Mouse (Mus musculus): ENCODE data around the gene Crxos. TPM values are rescaled to one million over a fixed set of nuclear protein-coding genes. Genes with fewer than 3 reads are reported as not detected.

Gene Crxos
- polyA plus RNA-seq (2015; fragmentation: Nextera tagmentation; extraction: Ambion mirVana) = not detected in 2 replicates

DNA sequence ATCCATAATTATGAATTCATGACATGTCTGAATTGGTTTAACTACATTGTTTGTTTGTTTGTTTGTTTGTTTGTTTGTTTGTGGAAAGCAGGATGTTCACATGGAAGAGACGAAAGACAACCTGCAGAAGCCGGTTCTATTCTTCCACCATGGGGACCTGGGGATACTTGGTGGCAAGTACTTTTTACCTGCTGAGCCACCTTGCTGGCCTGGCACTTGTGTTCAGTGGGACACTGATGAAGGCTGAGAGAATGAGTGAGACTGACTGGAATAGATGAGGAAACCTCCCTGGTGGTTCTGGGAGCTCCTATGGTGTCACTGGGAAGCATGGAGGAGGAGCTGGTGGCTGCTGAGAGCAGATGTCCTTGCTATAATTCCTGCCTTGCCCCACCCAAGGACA lies at the start of gene Crxos:
TSS of gene Crxos (plus strand) at position 301 of the 400 bp plus-strand sequence.
- no peaks in the 10 kb centered on the region for H3K27me3 ChIP-seq
- no peaks in the 10 kb centered on the region for H3K9me3 ChIP-seq
- H3K9ac ChIP-seq = no peak within 1 kb of the TSS
- ATAC-seq (ENCODE audit: insufficient number of reproducible peaks, low FRiP score, low TSS enrichment, low read depth) = no peak
- no peak within 1 kb of the TSS for H3K4me2 ChIP-seq
- H3K27ac ChIP-seq = no peak within 1 kb of the TSS
- no peak within 1 kb of the TSS for H3K4me3 ChIP-seq
- H3K4me1 ChIP-seq = no peaks in the 10 kb centered on the region
- no peaks in the 10 kb centered on the region for H3K36me3 ChIP-seq
- WGBS = 79% methylated on average over 2 of the region's 2 CpGs

DNA sequence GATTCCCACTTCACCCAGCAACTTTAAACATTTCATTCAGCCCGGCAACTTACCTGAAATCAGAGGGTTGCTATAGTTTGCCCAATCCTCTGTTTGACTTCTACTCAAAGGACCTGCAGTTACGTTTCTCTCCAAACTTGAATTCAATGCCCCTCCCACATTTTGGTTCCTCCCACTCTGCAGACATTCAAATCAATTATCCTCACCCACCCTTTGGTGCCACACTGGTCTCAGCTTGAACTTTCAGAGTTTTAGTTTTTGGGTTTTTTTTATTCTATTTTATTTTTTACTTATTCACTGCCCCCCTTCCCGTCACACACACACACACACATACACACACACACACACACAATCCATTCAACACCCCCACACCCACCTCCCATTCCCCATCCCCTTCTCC lies 42.8 kb upstream of the Crxos start, which contains the start of gene Obox6:
TSS of gene Obox6 (minus strand) at position 101 of the 400 bp plus-strand sequence.
- Histone ChIP-seq H3K4me1 (no peaks in the 10 kb centered on the region), H3K9me3 (peaks cover 6% of the 10 kb centered on the region; the same call in 1 of the 2 replicates), H3K4me2 (no peak within 1 kb of the TSS), H3K4me3 (no peak within 1 kb of the TSS), H3K27ac (no peak within 1 kb of the TSS), H3K9ac (no peak within 1 kb of the TSS), H3K27me3 (no peaks in the 10 kb centered on the region), H3K36me3 (no peaks in the 10 kb centered on the region)
- no peak for ATAC-seq (ENCODE audit: insufficient number of reproducible peaks, low FRiP score, low TSS enrichment, low read depth)
- WGBS = 94% methylated on average over 3 of the region's 3 CpGs

GRCm38 (mm10) chr7:15859657-15860056 lies 22.8 kb upstream of the Crxos start:
- Histone ChIP-seq H3K9ac (no peak overlapping the region), H3K27ac (no peak overlapping the region), H3K4me3 (no peak overlapping the region), H3K27me3 (no peaks in the 10 kb centered on the region), H3K36me3 (no peaks in the 10 kb centered on the region), H3K9me3 (no peaks in the 10 kb centered on the region), H3K4me1 (no peaks in the 10 kb centered on the region), H3K4me2 (no peak overlapping the region)
- no peak for ATAC-seq (ENCODE audit: insufficient number of reproducible peaks, low FRiP score, low TSS enrichment, low read depth)
- 54% methylated on average over 2 of the region's 2 CpGs for WGBS

DNA sequence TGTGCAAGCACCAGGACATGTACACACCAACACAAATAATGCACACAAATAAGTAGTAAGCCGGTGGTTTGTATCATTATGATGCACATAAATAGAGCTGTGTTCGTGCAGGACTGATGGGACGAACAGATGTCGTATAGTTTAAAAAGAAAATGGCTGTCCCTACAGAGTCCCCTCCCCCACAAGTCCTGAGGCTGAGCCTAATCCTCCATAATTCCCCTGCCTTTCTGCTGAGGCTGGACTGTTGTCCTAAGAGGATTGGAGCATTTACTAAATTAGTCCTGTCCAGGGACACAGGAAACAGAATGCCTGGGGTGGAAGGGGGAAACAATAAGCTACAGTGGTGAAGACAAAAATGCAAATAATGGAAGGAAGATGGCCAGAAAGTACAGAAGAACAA lies 18.3 kb upstream of the Crxos start:
- H3K4me1 ChIP-seq = no peaks in the 10 kb centered on the region
- H3K27ac ChIP-seq = no peak overlapping the region
- WGBS = 76% methylated on average over 4 of the region's 4 CpGs
- ATAC-seq (ENCODE audit: insufficient number of reproducible peaks, low FRiP score, low TSS enrichment, low read depth) = no peak
- no peak overlapping the region for H3K4me2 ChIP-seq
- no peak overlapping the region for H3K9ac ChIP-seq
- no peaks in the 10 kb centered on the region for H3K27me3 ChIP-seq
- no peaks in the 10 kb centered on the region for H3K9me3 ChIP-seq
- H3K4me3 ChIP-seq = no peak overlapping the region
- H3K36me3 ChIP-seq = no peaks in the 10 kb centered on the region

DNA sequence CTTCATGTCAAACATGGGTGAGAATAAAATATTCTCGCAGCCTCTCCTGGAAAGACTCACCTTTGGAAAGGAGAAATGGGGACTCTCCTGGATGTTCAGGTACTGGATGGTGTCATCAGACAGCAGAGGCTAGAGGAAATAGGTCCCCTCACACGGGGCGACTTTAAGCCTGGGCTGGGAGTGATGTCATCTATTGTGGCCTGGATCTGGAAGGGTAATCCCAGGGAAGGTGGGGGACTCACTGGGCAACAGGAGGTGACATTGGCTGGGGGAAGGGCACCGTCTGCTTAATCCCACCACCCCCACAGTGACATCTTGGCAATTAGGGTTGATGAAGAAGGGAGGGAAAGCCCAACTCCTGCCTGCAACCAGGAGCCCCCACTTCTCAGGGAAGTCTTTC lies 2.7 kb upstream of the Crxos start, which contains the start of gene Crx:
TSS of gene Crx (minus strand) at position 213 of the 400 bp plus-strand sequence.
- ATAC-seq (ENCODE audit: insufficient number of reproducible peaks, low FRiP score, low TSS enrichment, low read depth) = no peak
- H3K9me3 ChIP-seq = no peaks in the 10 kb centered on the region
- H3K27ac ChIP-seq = no peak within 1 kb of the TSS
- no peak within 1 kb of the TSS for H3K9ac ChIP-seq
- H3K4me2 ChIP-seq = no peak within 1 kb of the TSS
- no peaks in the 10 kb centered on the region for H3K27me3 ChIP-seq
- no peaks in the 10 kb centered on the region for H3K36me3 ChIP-seq
- 30% methylated on average over 4 of the region's 4 CpGs for WGBS
- no peaks in the 10 kb centered on the region for H3K4me1 ChIP-seq
- no peak within 1 kb of the TSS for H3K4me3 ChIP-seq

DNA sequence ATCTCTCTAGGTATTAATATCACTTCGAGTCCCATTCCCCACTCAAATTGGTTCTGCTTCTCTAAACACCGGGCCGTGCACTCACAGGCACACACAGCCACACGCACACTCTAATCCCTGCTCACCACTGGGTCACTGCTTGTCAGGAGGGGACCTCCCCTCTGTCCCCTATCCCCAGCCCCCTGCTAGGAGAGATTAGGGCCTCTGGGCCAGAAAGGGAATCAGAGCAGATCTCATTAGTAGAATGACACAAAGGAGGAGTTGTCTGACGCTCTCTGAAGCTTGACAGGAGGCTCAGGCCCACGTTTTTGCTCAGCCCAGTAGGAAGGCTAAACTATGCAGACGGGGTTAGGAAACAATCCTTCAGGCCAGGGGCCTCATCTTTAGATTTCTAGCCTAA lies 1.0 kb upstream of the Crxos start:
- no peaks in the 10 kb centered on the region for H3K27me3 ChIP-seq
- no peaks in the 10 kb centered on the region for H3K36me3 ChIP-seq
- H3K27ac ChIP-seq = no peak overlapping the region
- WGBS = 24% methylated on average over 7 of the region's 7 CpGs
- no peak overlapping the region for H3K4me2 ChIP-seq
- no peaks in the 10 kb centered on the region for H3K9me3 ChIP-seq
- no peak overlapping the region for H3K4me3 ChIP-seq
- H3K9ac ChIP-seq = no peak overlapping the region
- no peak for ATAC-seq (ENCODE audit: insufficient number of reproducible peaks, low FRiP score, low TSS enrichment, low read depth)
- no peaks in the 10 kb centered on the region for H3K4me1 ChIP-seq

- H3K9me3 ChIP-seq = no peaks in the 10 kb centered on the region
- ATAC-seq (ENCODE audit: insufficient number of reproducible peaks, low FRiP score, low TSS enrichment, low read depth) = no peak
- H3K27ac ChIP-seq = no peak overlapping the region
- H3K4me1 ChIP-seq = no peaks in the 10 kb centered on the region
- 65% methylated on average over 3 of the region's 3 CpGs for WGBS
- H3K4me3 ChIP-seq = no peak overlapping the region
- H3K36me3 ChIP-seq = no peaks in the 10 kb centered on the region
- H3K27me3 ChIP-seq = no peaks in the 10 kb centered on the region
- no peak overlapping the region for H3K4me2 ChIP-seq
- H3K9ac ChIP-seq = no peak overlapping the region
Observed at GRCm38 (mm10) chr7:15881831-15882230, 586 bp upstream of the Crxos start.

GRCm38 (mm10) chr7:15884127-15884526 lies 1.7 kb downstream of the Crxos start:
- ATAC-seq (ENCODE audit: insufficient number of reproducible peaks, low FRiP score, low TSS enrichment, low read depth) = no peak
- no peaks in the 10 kb centered on the region for H3K36me3 ChIP-seq
- 88% methylated on average over 2 of the region's 2 CpGs for WGBS

DNA sequence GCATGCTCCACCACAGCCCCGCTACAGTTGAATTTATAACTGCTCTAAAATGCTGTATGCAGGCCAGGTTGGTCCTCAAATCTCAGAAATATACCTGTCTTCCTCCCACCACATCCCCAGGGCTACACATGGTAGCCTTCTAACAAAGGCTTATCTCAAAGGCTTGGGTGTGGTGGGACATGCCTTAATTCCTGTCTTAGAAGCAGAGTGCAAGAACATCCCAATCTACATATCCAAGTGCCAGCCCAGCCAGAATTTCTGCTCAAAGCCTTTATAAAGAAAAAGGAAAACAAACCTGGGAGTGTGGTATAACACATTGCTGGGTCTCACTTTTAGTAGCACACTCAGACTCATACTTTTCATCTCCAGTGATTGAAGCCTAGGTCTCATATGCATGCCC lies 11.8 kb downstream of the Crxos start:
- Histone ChIP-seq H3K36me3 (no peaks in the 10 kb centered on the region), H3K4me1 (no peaks in the 10 kb centered on the region), H3K27me3 (no peaks in the 10 kb centered on the region), H3K27ac (no peak overlapping the region), H3K4me3 (no peak overlapping the region), H3K9me3 (no peaks in the 10 kb centered on the region), H3K4me2 (no peak overlapping the region), H3K9ac (no peak overlapping the region)
- WGBS = 70% methylated on average over 1 of the region's 1 CpGs
- no peak for ATAC-seq (ENCODE audit: insufficient number of reproducible peaks, low FRiP score, low TSS enrichment, low read depth)

More at GRCm38 (mm10) chr7:15884127-15884526, 1.7 kb downstream of the Crxos start:
- Histone ChIP-seq H3K27me3 (no peaks in the 10 kb centered on the region), H3K27ac (no peak overlapping the region), H3K4me1 (no peaks in the 10 kb centered on the region), H3K4me2 (no peak overlapping the region), H3K9ac (no peak overlapping the region), H3K9me3 (no peaks in the 10 kb centered on the region), H3K4me3 (no peak overlapping the region)

DNA sequence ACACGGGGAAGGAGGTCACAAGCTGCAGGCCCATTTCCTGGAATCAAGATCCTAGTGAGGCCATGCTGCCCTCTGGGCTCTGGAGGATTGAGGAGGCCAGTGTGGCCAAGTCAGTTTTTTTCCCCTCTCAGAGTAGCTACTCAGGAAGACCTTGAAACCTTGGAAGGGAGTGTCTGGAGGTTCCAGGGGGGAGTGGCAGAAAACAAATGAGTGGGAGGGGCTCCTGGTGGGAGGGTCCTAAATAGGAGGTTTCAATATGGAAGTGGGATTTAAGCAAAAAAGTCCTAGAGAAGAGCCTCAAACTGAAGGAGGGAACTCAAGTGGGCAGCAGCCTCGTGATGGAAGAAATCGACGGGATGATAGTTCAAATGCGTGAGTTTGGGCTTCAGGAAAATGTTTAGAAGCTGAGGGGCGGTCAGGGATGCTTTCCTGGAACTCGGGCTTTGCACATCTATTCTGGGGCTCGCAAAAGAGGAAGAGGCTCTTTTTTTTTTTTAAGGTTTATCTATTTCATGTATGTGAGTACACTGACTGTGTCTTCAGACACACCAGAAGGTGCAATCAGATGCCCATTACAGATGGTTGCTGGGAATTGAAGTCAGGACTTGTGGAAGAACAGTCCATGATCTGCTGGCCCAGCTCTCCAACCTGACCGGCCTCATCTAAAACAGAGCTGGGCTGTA lies 19.1 kb downstream of the Crxos start:
- no peaks in the 10 kb centered on the region for H3K36me3 ChIP-seq
- no peaks in the 10 kb centered on the region for H3K4me1 ChIP-seq
- H3K4me2 ChIP-seq = no peak overlapping the region
- no peaks in the 10 kb centered on the region for H3K27me3 ChIP-seq
- H3K9ac ChIP-seq = no peak overlapping the region
- no peak for ATAC-seq (ENCODE audit: insufficient number of reproducible peaks, low FRiP score, low TSS enrichment, low read depth)
- no peak overlapping the region for H3K4me3 ChIP-seq
- H3K27ac ChIP-seq = no peak overlapping the region
- no peaks in the 10 kb centered on the region for H3K9me3 ChIP-seq
- 80% methylated on average over 9 of the region's 9 CpGs for WGBS

DNA sequence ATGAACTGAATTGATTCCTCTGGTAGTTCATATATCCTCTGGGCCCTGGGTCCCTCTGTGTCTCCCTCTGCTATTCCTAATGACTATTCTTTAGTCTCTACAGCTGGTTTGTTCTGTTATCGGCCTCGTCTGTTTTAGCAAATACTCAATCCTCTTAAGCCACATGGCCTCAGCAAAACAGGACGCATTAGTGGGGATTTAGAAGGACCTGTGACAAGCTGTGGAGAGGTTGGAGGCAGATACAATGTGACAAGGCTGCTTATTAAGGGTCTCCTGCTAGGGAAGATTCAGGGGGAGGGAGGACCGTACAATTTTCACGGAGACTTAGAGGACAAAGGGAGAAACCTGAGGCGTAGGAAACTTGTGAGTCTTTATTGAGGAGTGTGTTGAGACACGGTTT lies 23.4 kb downstream of the Crxos start:
- Histone ChIP-seq H3K36me3 (no peaks in the 10 kb centered on the region), H3K27ac (no peak overlapping the region), H3K9ac (no peak overlapping the region), H3K4me3 (no peak overlapping the region), H3K9me3 (no peaks in the 10 kb centered on the region), H3K4me1 (no peaks in the 10 kb centered on the region), H3K4me2 (no peak overlapping the region), H3K27me3 (no peaks in the 10 kb centered on the region)
- WGBS = 83% methylated on average over 7 of the region's 7 CpGs
- ATAC-seq (ENCODE audit: insufficient number of reproducible peaks, low FRiP score, low TSS enrichment, low read depth) = no peak

GRCm38 (mm10) chr7:15906602-15907001 lies 24.2 kb downstream of the Crxos start:
- Histone ChIP-seq H3K4me3 (no peak overlapping the region), H3K27me3 (no peaks in the 10 kb centered on the region), H3K36me3 (no peaks in the 10 kb centered on the region), H3K27ac (no peak overlapping the region), H3K9ac (no peak overlapping the region), H3K4me1 (no peaks in the 10 kb centered on the region), H3K9me3 (no peaks in the 10 kb centered on the region), H3K4me2 (no peak overlapping the region)
- WGBS = 79% methylated on average over 1 of the region's 1 CpGs
- ATAC-seq (ENCODE audit: insufficient number of reproducible peaks, low FRiP score, low TSS enrichment, low read depth) = no peak

Measured in limb, embryonic 15.5 days (tissue).